Mouse (Mus musculus) adrenal gland, postnatal 14 days (tissue): ENCODE results near the gene Arl15. TPM values are rescaled to one million over a fixed set of nuclear protein-coding genes. Genes with fewer than 3 reads are reported as not detected.
"Not testable (repeated sequence)": the region's sequence is repeated elsewhere in the genome, so short reads cannot be mapped to it uniquely, and the experiment has no call there.

Experiments
- DNase-seq: peaks from one replicate; pipeline ENCODE4 v3.0.0; 2021; ENCODE audit warnings: mixed read lengths
- long read RNA-seq, 2 experiments: library from polyadenylated mRNA; stranded (forward); transcript quantifications; one replicate each; pipeline ENCODE4 v2.0.0; 2021
- total RNA-seq: library from RNA; stranded (reverse); gene quantifications from 2 replicates; pipeline ENCODE4 v1.2.3, GENCODE M21; 2021

Arl15 gene
- 24.6 and 28.0 TPM in 2 replicates for total RNA-seq
- long read RNA-seq, experiment 1, partial matches to known transcripts, result 0 of 9 reads
- long read RNA-seq, experiment 1, other reads (novel, unspliced or antisense), result 5 of 9 reads
- long read RNA-seq, experiment 2, partial matches to known transcripts, result 1 of 9 reads
- long read RNA-seq, experiment 2, other reads (novel, unspliced or antisense), result 7 of 9 reads

GRCm38 (mm10) chr13:113794039-113794704, at the start of gene Arl15:
Gene Arl15 (plus strand): TSS chr13:113794505.
- peak; percentile 100 for DNase-seq

DNA sequence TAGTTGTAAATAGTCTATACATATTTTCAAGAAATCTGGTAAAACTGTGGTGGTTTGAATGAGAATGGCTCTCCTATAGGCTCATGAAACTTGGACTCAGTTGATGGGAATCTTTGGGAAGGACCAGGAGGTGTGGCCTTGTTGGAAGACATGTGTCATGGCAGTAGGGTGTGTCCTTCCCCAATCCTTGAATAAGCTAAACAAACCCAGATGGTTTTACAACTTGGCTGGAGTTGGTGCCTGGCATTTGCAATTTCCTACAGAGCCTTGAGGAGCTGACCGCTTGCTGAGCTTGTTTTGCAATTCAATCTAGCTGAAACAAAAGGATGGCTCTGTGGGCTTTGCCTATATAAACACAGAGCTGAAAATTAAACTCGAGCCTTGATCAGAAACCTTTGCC, 49.0 kb upstream of the Arl15 start:
- DNase-seq, result no peak

DNA sequence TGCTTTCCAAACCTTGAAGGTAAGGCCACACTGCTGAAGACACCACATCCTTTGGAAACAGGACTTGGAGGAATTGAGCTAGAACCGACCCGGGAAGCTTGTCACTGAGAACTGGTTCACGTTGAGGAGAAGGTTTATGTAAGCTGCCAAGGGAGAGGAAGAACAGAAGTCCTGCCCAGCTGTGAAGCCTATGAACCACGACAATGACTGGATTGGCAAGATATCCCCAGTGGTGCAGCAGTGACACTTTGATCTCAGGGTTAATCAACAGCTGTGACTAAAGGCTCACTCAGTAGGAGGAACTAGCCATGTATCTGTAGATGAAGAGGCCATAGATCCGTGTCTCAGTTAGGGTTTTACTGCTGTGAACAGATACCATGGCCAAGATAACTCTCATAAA, 43.5 kb upstream of the Arl15 start:
- no peak for DNase-seq

- no peak for DNase-seq
Observed at GRCm38 (mm10) chr13:113754731-113755689, 39.3 kb upstream of the Arl15 start.

DNA sequence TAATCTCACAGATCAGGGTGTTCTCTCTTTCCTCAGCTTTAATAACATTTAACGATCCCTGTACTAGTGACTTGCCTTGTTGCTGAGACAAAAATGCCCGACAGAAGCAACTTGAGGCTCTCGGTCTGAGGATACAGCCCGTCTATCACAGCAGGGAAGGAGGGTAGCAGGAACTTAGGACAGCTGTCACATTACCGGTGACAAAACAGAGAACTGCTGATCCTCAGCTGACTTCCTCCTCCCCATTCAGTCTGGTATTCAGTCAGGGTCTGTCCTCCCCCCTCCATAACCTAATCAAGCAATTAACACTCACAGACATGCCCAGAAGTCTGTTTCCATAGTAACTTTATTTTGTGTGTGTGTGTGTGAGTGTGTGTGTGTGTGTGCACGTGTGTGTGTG, 38.5 kb upstream of the Arl15 start:
- no peak for DNase-seq

- DNase-seq, result no peak
Observed at GRCm38 (mm10) chr13:113761717-113762116, 32.6 kb upstream of the Arl15 start.

GRCm38 (mm10) chr13:113762766-113763516, 31.4 kb upstream of the Arl15 start:
- DNase-seq, result no peak

DNA sequence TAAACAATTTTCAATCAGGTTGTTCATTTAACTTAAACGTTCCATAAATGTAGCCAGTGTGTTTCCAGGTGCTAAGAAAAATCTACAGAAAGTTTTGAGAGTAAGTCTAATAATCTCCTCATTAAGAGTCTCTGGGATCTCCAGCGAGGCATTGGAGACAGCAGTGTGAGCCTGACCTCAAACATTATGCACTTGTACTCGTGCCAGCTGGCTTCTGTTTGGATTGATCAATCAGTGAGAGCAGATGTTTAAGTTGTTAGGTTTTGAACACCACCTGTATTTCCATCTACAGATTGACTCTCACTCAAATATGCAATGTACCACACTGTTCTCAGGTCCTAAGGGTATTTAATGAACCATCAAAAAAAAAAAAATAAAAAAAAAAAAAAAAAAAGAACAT, 28.9 kb upstream of the Arl15 start:
- DNase-seq, result no peak

DNA sequence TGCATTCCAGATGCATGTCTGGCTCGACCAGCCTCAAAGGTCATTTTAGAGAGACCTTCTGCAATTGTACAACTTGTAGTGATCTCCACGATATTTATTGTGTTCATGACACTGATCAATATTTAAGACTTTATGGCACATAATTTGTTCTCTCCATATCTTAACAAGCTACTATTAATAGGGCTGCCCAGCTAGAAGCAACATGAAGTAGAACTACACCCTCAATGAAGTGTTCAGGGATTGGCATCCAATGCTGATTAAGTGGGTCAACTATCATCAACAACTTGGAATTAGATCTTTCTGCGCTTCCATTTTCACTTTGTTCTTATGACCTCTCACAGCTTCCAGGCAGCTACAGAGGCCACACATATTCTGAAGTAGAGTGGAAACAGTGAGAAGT, 24.5 kb upstream of the Arl15 start:
- no peak for DNase-seq

GRCm38 (mm10) chr13:113770340-113770739, 24.0 kb upstream of the Arl15 start:
- DNase-seq, result no peak

- DNase-seq, result no peak
Observed at GRCm38 (mm10) chr13:113771340-113771739, 23.0 kb upstream of the Arl15 start.

DNA sequence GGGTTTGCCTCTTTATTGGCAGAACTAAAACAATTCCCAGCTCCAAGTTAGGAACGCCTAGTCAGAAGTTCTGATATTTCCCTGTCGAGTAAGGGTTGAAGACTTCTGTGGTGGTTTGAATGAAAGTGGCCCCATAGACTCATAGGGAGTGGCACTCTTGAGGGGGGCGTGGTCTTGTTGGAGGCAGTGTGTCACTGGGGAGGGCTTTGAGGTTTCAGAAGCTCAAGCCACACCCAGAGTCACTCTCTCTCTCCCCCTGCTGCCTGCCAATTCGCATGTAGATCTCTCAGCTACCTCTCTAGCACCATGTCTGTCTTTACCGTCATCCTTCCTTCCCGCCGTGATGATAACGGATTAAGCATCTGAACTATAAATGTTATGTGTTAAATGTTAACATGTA, 19.5 kb upstream of the Arl15 start:
- no peak for DNase-seq

DNA sequence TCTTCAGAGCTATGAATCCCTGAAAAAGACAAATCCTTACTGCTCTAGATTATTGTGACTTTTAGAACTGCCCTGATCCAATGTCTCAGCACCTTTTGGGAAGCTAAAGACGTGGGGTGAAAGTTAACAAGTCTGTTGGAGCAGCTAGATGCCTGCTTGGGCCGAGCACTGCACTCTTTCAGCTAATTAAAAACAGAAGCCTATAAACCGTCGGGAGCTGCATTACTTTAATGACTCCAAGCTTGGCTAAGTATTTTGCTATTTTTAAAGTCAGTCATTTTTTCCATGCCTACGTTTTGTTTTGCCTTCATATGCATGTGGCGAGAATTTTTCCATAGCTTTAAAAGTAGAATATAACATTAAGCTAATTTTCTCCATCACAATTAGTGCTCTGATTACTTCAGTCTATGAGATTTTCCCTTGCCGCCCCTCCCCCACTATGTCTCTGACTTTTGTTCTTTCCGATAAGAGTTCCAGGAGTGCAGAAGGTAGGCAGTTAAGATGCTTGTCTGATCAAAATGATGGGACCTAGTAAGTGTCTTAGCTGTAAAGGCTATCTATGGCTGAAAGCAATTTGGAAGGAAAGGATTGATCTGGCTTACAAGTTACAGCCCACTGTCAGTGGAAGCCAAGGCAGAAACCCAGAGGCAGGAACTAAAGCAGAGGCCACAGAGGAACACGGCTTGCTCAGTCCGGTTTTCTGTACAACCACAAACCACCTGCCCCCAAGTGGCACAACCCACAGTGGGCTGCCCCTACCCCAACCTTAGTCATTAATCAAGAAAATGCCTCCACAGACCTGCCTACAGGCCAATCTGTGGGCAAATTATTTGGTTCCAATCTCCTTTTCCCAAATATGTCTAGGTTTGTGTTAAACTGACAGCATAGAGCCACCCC, 18.8 kb upstream of the Arl15 start:
- no peak for DNase-seq

DNA sequence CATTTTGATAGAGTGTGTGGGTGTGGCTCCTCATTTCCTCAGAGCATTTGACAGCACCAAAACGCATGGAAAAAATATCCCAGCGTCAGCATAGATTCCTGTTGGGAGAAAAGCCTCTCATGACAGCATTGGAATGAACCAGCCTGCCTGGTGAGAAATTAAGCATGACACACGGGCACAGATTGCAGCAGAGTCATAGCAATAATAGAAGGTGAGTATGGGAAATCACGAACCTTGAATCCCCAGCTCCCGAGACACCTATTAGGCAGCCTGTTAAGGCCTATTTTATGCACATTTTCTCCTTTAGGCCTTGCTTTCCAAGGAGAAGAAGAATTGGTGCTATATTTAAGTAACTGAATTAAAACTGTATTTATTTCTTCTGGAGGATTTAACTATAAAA, 8.5 kb upstream of the Arl15 start:
- DNase-seq, result no peak

DNA sequence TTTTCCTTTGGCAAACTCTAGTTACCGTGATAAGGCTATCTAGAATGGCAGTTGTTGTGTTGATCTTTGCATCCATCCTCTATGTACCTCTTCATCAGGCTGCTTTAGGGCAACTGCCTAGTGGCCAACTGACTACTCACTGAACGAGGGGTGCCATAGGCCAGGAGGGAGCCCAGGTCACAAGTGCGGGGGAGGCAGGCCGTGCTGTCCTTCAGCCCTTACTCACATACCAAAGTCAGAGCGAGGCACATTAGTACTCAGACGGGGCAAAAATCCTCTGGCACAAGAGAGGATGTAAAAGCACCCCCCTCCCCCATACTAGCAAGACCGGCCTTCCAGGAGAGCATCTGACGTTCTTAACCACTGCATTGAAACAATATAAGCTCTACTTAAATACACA, 7.2 kb upstream of the Arl15 start:
- DNase-seq, result no peak

- DNase-seq, result not testable (repeated sequence)
Observed at GRCm38 (mm10) chr13:113790016-113790415, 4.3 kb upstream of the Arl15 start.

- no peak for DNase-seq
Observed at GRCm38 (mm10) chr13:113793637-113794036, 668 bp upstream of the Arl15 start.

- DNase-seq, result peak; percentile 71
Observed at GRCm38 (mm10) chr13:113794705-113795655, 675 bp downstream of the Arl15 start.

DNA sequence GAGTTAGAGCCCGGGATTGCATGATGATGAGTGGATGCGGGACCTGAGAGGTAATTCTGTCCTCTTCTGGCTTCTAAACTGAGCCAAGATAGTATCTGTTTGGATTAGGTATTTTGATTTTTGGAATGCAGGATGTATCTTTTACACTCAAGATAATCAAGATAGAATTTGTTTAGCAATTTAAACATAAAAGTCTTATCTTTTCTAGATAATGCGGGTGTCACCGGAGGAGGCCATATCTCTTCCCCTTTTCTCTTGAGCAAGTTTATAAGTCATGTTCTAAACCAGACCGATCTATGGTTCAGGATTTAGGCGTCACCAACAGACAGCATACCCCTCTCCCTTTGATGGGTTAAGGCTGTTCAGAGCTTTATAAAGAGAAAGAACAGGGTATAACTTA, 3.1 kb downstream of the Arl15 start:
- DNase-seq, result no peak

DNA sequence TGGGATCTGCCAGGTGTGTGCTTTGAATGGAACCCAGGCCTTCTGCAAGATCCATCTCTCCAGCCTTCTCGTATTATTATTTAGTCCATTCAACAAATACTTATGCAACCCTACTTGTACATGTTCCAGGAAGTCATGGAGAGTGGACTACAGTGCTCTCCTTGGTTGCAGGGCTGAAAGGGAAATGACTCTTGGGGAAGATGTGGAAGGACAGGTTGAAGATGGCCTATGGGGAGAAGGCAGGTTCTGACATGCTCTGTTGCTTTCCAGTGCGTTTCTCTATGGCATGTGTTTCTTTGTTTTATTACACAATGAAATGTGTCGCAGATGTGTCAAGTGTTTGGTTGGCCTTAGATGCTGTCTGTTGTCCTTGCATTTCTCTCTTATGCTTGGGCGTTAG, 5.1 kb downstream of the Arl15 start:
- no peak for DNase-seq
